Mouse (Mus musculus) spleen, postnatal 0 days (tissue): ENCODE results near the gene Map3k19. TPM values are rescaled to one million over a fixed set of nuclear protein-coding genes. Genes with fewer than 3 reads are reported as not detected.

Source experiments
- polyA plus RNA-seq: library from polyadenylated mRNA; unstranded; fragments of >200 nt; fragmentation: Nextera tagmentation; extraction: Ambion mirVana; gene quantifications from 2 replicates; pipeline ENCODE4 v1.2.1, GENCODE M21; 2015

Map3k19 gene
- polyA plus RNA-seq: 0.06 TPM in 1 of 2 replicates, not detected in the other

DNA sequence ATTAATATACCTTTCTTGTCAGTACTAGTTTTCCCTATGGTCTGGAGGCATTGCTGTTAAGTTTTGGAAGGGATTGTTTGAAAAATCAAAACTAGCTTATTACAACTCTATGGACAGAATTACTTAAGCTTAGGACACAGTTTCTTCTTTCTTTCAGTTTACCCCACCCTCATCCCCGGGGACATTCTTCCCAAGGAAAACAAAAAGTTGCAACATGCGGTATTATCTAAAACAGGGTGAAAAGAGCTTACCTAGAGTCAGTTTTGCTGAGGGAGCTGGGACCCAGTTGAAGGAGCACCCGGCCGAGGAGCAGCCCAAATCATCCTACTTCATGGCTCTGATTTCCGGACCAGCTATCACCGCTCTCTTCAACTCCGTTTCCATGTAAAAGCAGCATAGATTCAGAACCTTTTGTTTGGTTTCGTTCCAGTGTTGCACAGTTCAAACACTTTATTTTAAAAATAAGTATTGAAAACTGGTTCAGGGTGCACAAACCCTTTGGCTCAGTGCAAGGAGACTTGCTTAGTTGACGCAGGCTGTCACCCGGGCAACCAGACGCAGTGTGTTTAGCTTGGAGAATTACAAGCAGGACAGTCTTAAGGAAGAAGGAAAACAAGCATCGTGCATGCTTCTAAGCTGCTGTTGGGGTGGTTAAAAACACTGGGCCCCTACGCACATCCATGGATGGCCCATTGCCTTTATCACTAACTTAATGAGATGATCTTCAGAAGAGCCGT lies at the start of gene Map3k19:
Map3k19 (minus strand) TSS at position 546 of the 737 bp plus-strand sequence.

GRCm38 (mm10) chr1:127868300-127869261 lies 13.8 kb upstream of the Map3k19 start, which contains the start of gene Rab3gap1:
TSS of gene Rab3gap1 (plus strand) at chr1:127868773.

GRCm38 (mm10) chr1:127773803-127774500 lies 80.9 kb downstream of the Map3k19 start, which contains the start of gene Ccnt2:
TSS of gene Ccnt2 (plus strand) at chr1:127774164.

Other genes starting within 250 kb of the Map3k19 start
- gene Tmem163, start 175.5 kb downstream of the Map3k19 start, polyA plus RNA-seq: 0.87 and 0.91 TPM in 2 replicates
- 4.5 and 5.6 TPM in 2 replicates for gene Acmsd, start 125.6 kb downstream of the Map3k19 start, polyA plus RNA-seq
- gene Ccnt2, start 80.9 kb downstream of the Map3k19 start, polyA plus RNA-seq: 45.8 and 49.7 TPM in 2 replicates
- 11.2 and 12.0 TPM in 2 replicates for gene Rab3gap1, start 13.7 kb upstream of the Map3k19 start, polyA plus RNA-seq
- 3.2 and 3.8 TPM in 2 replicates for gene Zranb3, start 248.0 kb upstream of the Map3k19 start, polyA plus RNA-seq
- 51.7 and 53.7 TPM in 2 replicates for gene R3hdm1, start 248.3 kb upstream of the Map3k19 start, polyA plus RNA-seq